8 mouse cellular contexts compared by ENCODE assay signal in the genomic region with DNA sequence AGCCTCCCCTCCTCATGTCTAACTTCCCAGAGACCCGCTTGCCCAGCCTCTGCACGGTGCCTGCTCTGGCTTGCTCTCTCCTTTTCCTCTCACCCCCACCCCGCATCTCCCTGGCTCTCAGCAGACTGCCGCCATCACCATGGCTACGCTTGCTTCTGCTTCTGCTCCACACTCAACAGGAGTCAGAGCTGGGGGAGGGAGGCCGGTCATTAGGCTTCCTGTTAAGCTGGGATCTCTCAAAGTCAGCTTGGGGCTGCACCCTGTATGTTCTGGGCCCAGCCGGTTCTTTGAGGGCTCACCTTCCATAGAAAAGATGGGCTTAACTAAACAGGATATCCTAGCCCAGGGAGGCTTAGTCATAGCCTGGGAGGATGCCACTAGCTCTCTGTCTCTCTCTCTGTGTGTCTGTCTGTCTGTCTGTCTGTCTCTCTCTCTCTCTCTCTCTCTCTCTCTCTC.
A peak's percentile ranks its signal among the peaks of the same experiment; 100 is the strongest.
DNase-seq lines count a peak whose midpoint lies in the region; ATAC-seq lines count a peak whose summit lies in the region.

No protein-coding gene starts in this region.

- peaks cover 40% of the 10 kb centered on the region for H3K4me1 ChIP-seq in kidney, embryonic 15.5 days
- H3K4me1 ChIP-seq in limb, embryonic 13.5 days = peaks cover 21% of the 10 kb centered on the region

- ATAC-seq in kidney, embryonic 15.5 days (replicated peaks; ENCODE audit: low FRiP score) = peak; percentile 83
- ATAC-seq in limb, embryonic 13.5 days (ENCODE audit: low FRiP score, low read depth) = peak; percentile 84
- ATAC-seq in monocyte, adult 5-6 weeks (replicated peaks; ENCODE audit: insufficient number of reproducible peaks, low FRiP score, low TSS enrichment, poor library complexity, severe bottlenecking) = peak; percentile 76

- no peaks in the 10 kb centered on the region for H3K9me3 ChIP-seq in kidney, embryonic 15.5 days (replicated peaks)
- no peaks in the 10 kb centered on the region for H3K9me3 ChIP-seq in limb, embryonic 13.5 days

- WGBS in kidney, embryonic 15.5 days = 2% methylated on average over 7 of the region's 7 CpGs
- 3% methylated on average over 7 of the region's 7 CpGs for WGBS in limb, embryonic 13.5 days

- H3K4me2 ChIP-seq in kidney, embryonic 15.5 days = peak overlapping the region; percentile 36; the same call in 1 of the 2 replicates
- H3K4me2 ChIP-seq in limb, embryonic 13.5 days (replicated peaks) = peak overlapping the region; percentile 24; the same call in 1 of the 2 replicates

- H3K27me3 ChIP-seq in kidney, embryonic 15.5 days = no peaks in the 10 kb centered on the region
- H3K27me3 ChIP-seq in limb, embryonic 13.5 days = no peaks in the 10 kb centered on the region

- H3K4me3 ChIP-seq in kidney, embryonic 15.5 days (replicated peaks) = no peak overlapping the region
- no peak overlapping the region for H3K4me3 ChIP-seq in limb, embryonic 13.5 days

- DNase-seq in adrenal gland, postnatal 14 days = peak; percentile 66
- DNase-seq in adrenal gland, adult 18-20 months (ENCODE audit: low spot score in 2 of 2) = no peak
- DNase-seq in cerebellum, adult 18-20 months = peak; percentile 53 to 56
- DNase-seq in forelimb bud, embryonic 11.5 days (ENCODE audit: low read depth, low spot score) = peak; percentile 72
- DNase-seq in urinary bladder, postnatal 4 days (ENCODE audit: low spot score in 2 of 2) = no peak

- H3K27ac ChIP-seq in kidney, embryonic 15.5 days = peak overlapping the region; percentile 38
- no peak overlapping the region for H3K27ac ChIP-seq in limb, embryonic 13.5 days

- no peaks in the 10 kb centered on the region for H3K36me3 ChIP-seq in kidney, embryonic 15.5 days
- H3K36me3 ChIP-seq in limb, embryonic 13.5 days = no peaks in the 10 kb centered on the region

- H3K9ac ChIP-seq in kidney, embryonic 15.5 days = peak overlapping the region; percentile 1; the same call in 1 of the 2 replicates
- no peak overlapping the region for H3K9ac ChIP-seq in limb, embryonic 13.5 days

Comparison
In these comparisons a context has a peak if more than half of its experiments do, and no peak if none do; other contexts are left out.
1. DNase-seq: peak in adrenal gland, postnatal 14 days (single experiment), cerebellum, adult 18-20 months (2 of 2) and forelimb bud, embryonic 11.5 days (single experiment); none in adrenal gland, adult 18-20 months (0 of 2) and urinary bladder, postnatal 4 days (0 of 2).
2. Peak in every context shown above with its lines, with median percentiles within 50 percentile points of each other: ATAC-seq.